Mouse (Mus musculus) G1E (cell line): ENCODE data around the gene Olfr765. TPM values are rescaled to one million over a fixed set of nuclear protein-coding genes. Genes with fewer than 3 reads are reported as not detected.
"Not testable (repeated sequence)": the region's sequence is repeated elsewhere in the genome, so short reads cannot be mapped to it uniquely, and the experiment has no call there.

Experiments used
- ATAC-seq: 2 replicates; pipeline ENCODE4 v1.8.0; 2016; ENCODE audit warnings: mild to moderate bottlenecking; ENCODE audit not compliant: insufficient number of reproducible peaks, poor library complexity, low FRiP score, severe bottlenecking; ENCODE audit errors: extremely low read depth
- DNase-seq: peaks from one replicate; pipeline ENCODE4 v3.0.0; 2012; ENCODE audit warnings: low spot score
- H3K27me3 ChIP-seq: 2 replicates; pipeline ENCODE4 v1.6.1; 2012; ENCODE audit warnings: mild to moderate bottlenecking, low read length, inconsistent platforms; ENCODE audit not compliant: insufficient read depth
- H3K36me3 ChIP-seq: replicated peaks from 2 replicates; pipeline ENCODE3; 2012; ENCODE audit warnings: mild to moderate bottlenecking, inconsistent platforms
- H3K4me1 ChIP-seq: 2 replicates; pipeline ENCODE4 v1.6.1; 2012; ENCODE audit warnings: low read depth, low read length, inconsistent platforms, mixed read lengths; ENCODE audit not compliant: insufficient read depth
- H3K4me3 ChIP-seq: 2 replicates; pipeline ENCODE4 v1.5.1; 2012; ENCODE audit warnings: low read depth, mild to moderate bottlenecking, inconsistent platforms, low read length, moderate library complexity, mixed read lengths
- H3K9me3 ChIP-seq: replicated peaks from 2 replicates; pipeline ENCODE4 v1.6.1; 2012; ENCODE audit warnings: inconsistent platforms
- CTCF ChIP-seq: IDR thresholded peaks from 2 replicates; pipeline ENCODE4 v1.5.1; 2012; ENCODE audit warnings: low read depth, low read length, inconsistent platforms, mixed read lengths
- GATA1 ChIP-seq: IDR thresholded peaks from 2 replicates; pipeline ENCODE4 v1.6.1; 2012; ENCODE audit warnings: borderline replicate concordance, low read length, inconsistent platforms, mixed read lengths
- GATA2 ChIP-seq: IDR thresholded peaks from 2 replicates; pipeline ENCODE4 v1.6.1; 2012; ENCODE audit warnings: low read depth, low read length, inconsistent platforms, borderline replicate concordance
- POLR2AphosphoS5 ChIP-seq: IDR thresholded peaks from 2 replicates; pipeline ENCODE4 v1.6.1; 2012; ENCODE audit warnings: low read depth, low read length, inconsistent platforms; ENCODE audit not compliant: insufficient replicate concordance
- TAL1 ChIP-seq: conservative IDR thresholded peaks from 2 replicates; pipeline ENCODE4 v1.6.1; 2012; ENCODE audit warnings: low read depth, low read length, inconsistent platforms, mixed read lengths
- polyA plus RNA-seq: library from polyadenylated mRNA; stranded (reverse); fragments of >175 nt; gene quantifications from 2 replicates; pipeline ENCODE4 v1.2.3, GENCODE M21; 2012
- total RNA-seq, 2 experiments: library from RNA; stranded (forward) in 1 of 2; stranded (reverse) in 1 of 2; fragments of 200-1000 nt in 1 of 2; fragments of >200 nt in 1 of 2; fragmentation: Nextera tagmentation in 1 of 2; gene quantifications; 2 replicates each; pipeline ENCODE4 v1.2.3; 2014 to 2017

The Olfr765 gene
- not detected in 2 replicates for total RNA-seq (2014; fragmentation: Nextera tagmentation)
- total RNA-seq (2017), result 0.05 TPM in 1 of 2 replicates, not detected in the other
- polyA plus RNA-seq, result not detected in 2 replicates

- not testable (repeated sequence) for ATAC-seq
These were observed at the start of gene Olfr765 for GRCm38 (mm10) chr10:129049898-129050297. TSS of gene Olfr765 (minus strand) at chr10:129049998.

GRCm38 (mm10) chr10:129099275-129099674 lies 49.5 kb upstream of the Olfr765 start, which contains the start of gene Olfr768:
TSS of gene Olfr768 (minus strand) at chr10:129099375.
- no peak for TF ChIP-seq POLR2AphosphoS5
- TF ChIP-seq CTCF, result no peak
- Histone ChIP-seq H3K9me3 (no peaks in the 10 kb centered on the region), H3K4me1 (no peaks in the 10 kb centered on the region), H3K4me3 (no peak within 1 kb of the TSS), H3K36me3 (no peaks in the 10 kb centered on the region), H3K27me3 (no peaks in the 10 kb centered on the region)
- DNase-seq (no peak), ATAC-seq (no peak)

More at GRCm38 (mm10) chr10:129049898-129050297, at the start of gene Olfr765:
- not testable (repeated sequence) for H3K27me3 ChIP-seq, H3K36me3 ChIP-seq, DNase-seq, H3K9me3 ChIP-seq, H3K4me3 ChIP-seq, H3K4me1 ChIP-seq

GRCm38 (mm10) chr10:129082810-129083209 lies 33.0 kb upstream of the Olfr765 start, which contains the start of gene Olfr767:
TSS of gene Olfr767 (minus strand) at chr10:129082910.
- H3K36me3 ChIP-seq, result not testable (repeated sequence)

GRCm38 (mm10) chr10:129068877-129069276 lies 19.1 kb upstream of the Olfr765 start, which contains the start of gene Olfr766-ps1:
TSS of gene Olfr766-ps1 (minus strand) at chr10:129068977.
- no peaks in the 10 kb centered on the region for H3K27me3 ChIP-seq
- no peak for DNase-seq
- no peaks in the 10 kb centered on the region for H3K9me3 ChIP-seq
- TF ChIP-seq GATA2 (no peak), CTCF (no peak), GATA1 (no peak), POLR2AphosphoS5 (no peak), TAL1 (no peak)
- ATAC-seq, result no peak
- H3K4me1 ChIP-seq, result no peaks in the 10 kb centered on the region
- no peak within 1 kb of the TSS for H3K4me3 ChIP-seq
- no peaks in the 10 kb centered on the region for H3K36me3 ChIP-seq

More at GRCm38 (mm10) chr10:129082810-129083209, 33.0 kb upstream of the Olfr765 start, which contains the start of gene Olfr767:
- H3K9me3 ChIP-seq, H3K4me1 ChIP-seq, H3K4me3 ChIP-seq, ATAC-seq, H3K27me3 ChIP-seq, DNase-seq: not testable (repeated sequence)

- no peak for ATAC-seq
- no peaks in the 10 kb centered on the region for H3K4me1 ChIP-seq
- H3K9me3 ChIP-seq, result no peaks in the 10 kb centered on the region
- TF ChIP-seq GATA1 (no peak), GATA2 (no peak), TAL1 (no peak), CTCF (no peak), POLR2AphosphoS5 (no peak)
- no peaks in the 10 kb centered on the region for H3K27me3 ChIP-seq
- H3K4me3 ChIP-seq, result no peak within 1 kb of the TSS
- DNase-seq, result no peak
- no peaks in the 10 kb centered on the region for H3K36me3 ChIP-seq
These were observed 10.0 kb downstream of the Olfr765 start, which contains the start of gene Olfr764-ps1 for GRCm38 (mm10) chr10:129039796-129040195. TSS of gene Olfr764-ps1 (minus strand) at chr10:129039896.

- Histone ChIP-seq H3K27me3 (no peaks in the 10 kb centered on the region), H3K9me3 (no peaks in the 10 kb centered on the region), H3K4me1 (no peaks in the 10 kb centered on the region), H3K4me3 (no peak overlapping the region), H3K36me3 (no peaks in the 10 kb centered on the region)
- ATAC-seq (no peak), DNase-seq (no peak)
- no peak for TF ChIP-seq TAL1
- TF ChIP-seq GATA1, result no peak
- TF ChIP-seq GATA2, result no peak
- TF ChIP-seq POLR2AphosphoS5, result no peak
- TF ChIP-seq CTCF, result no peak
These were observed 21.5 kb downstream of the Olfr765 start for GRCm38 (mm10) chr10:129028343-129028742.

GRCm38 (mm10) chr10:129026018-129026662 lies 23.7 kb downstream of the Olfr765 start:
- DNase-seq (peak; percentile 19), ATAC-seq (peak; percentile 40; the same call in 1 of the 2 replicates)
- Histone ChIP-seq H3K36me3 (no peaks in the 10 kb centered on the region), H3K27me3 (no peaks in the 10 kb centered on the region), H3K4me3 (no peak overlapping the region), H3K4me1 (no peaks in the 10 kb centered on the region), H3K9me3 (no peaks in the 10 kb centered on the region)
- no peak for TF ChIP-seq TAL1
- TF ChIP-seq CTCF, result peak; percentile 70
